Mouse (Mus musculus) retina, postnatal 1 day (tissue): Measurements from ENCODE around the gene Gm39115.
"Not testable (repeated sequence)": the region's sequence is repeated elsewhere in the genome, so short reads cannot be mapped to it uniquely, and the experiment has no call there.

Source experiments
- DNase-seq: peaks from one replicate; pipeline ENCODE4 v3.0.0-alpha.2; 2012

Gene Gm39115

GRCm38 (mm10) chr7:142135934-142136333, at the start of gene Gm39115:
TSS of gene Gm39115 (minus strand) at chr7:142136034.
- DNase-seq = not testable (repeated sequence)

GRCm38 (mm10) chr7:142181021-142181420, 45.2 kb upstream of the Gm39115 start:
- DNase-seq = no peak

- no peak for DNase-seq
Measured at GRCm38 (mm10) chr7:142178685-142179084, 42.9 kb upstream of the Gm39115 start.

- not testable (repeated sequence) for DNase-seq
Measured at GRCm38 (mm10) chr7:142175905-142176304, 40.1 kb upstream of the Gm39115 start, which contains the start of gene Krtap5-2. TSS of gene Krtap5-2 (minus strand) at chr7:142176005.

GRCm38 (mm10) chr7:142169836-142170235, 34.0 kb upstream of the Gm39115 start:
- DNase-seq = peak; percentile 42

GRCm38 (mm10) chr7:142165639-142166038, 29.8 kb upstream of the Gm39115 start, which contains the start of gene Gm4553:
TSS of gene Gm4553 (minus strand) at chr7:142165739.
- not testable (repeated sequence) for DNase-seq

- DNase-seq = no peak
Measured at GRCm38 (mm10) chr7:142159366-142159765, 23.5 kb upstream of the Gm39115 start.

- DNase-seq = not testable (repeated sequence)
Measured at GRCm38 (mm10) chr7:142157013-142157412, 21.2 kb upstream of the Gm39115 start, which contains the start of gene Gm29735. TSS of gene Gm29735 (minus strand) at chr7:142157113.

- DNase-seq = no peak
Measured at GRCm38 (mm10) chr7:142155308-142155707, 19.5 kb upstream of the Gm39115 start.

GRCm38 (mm10) chr7:142152191-142152590, 16.4 kb upstream of the Gm39115 start:
- DNase-seq = no peak

GRCm38 (mm10) chr7:142148633-142149032, 12.8 kb upstream of the Gm39115 start:
- no peak for DNase-seq

- peak; percentile 74 for DNase-seq
Measured at GRCm38 (mm10) chr7:142146033-142146432, 10.2 kb upstream of the Gm39115 start.

GRCm38 (mm10) chr7:142145413-142145940, 9.6 kb upstream of the Gm39115 start:
- no peak for DNase-seq

GRCm38 (mm10) chr7:142144507-142144906, 8.7 kb upstream of the Gm39115 start, which contains the start of gene Gm45337:
TSS of gene Gm45337 (minus strand) at chr7:142144607.
- no peak for DNase-seq

- DNase-seq = not testable (repeated sequence)
Measured at GRCm38 (mm10) chr7:142143506-142144010, 7.7 kb upstream of the Gm39115 start.

GRCm38 (mm10) chr7:142140696-142141095, 4.9 kb upstream of the Gm39115 start:
- DNase-seq = no peak

- peak; percentile 38 for DNase-seq
Measured at GRCm38 (mm10) chr7:142134206-142134995, 1.4 kb downstream of the Gm39115 start.

- DNase-seq = no peak
Measured at GRCm38 (mm10) chr7:142128843-142129242, 7.0 kb downstream of the Gm39115 start.

- not testable (repeated sequence) for DNase-seq
Measured at GRCm38 (mm10) chr7:142120629-142121028, 15.2 kb downstream of the Gm39115 start, which contains the start of gene Gm45618. TSS of gene Gm45618 (minus strand) at chr7:142120729.

- peak; percentile 46 for DNase-seq
Measured at GRCm38 (mm10) chr7:142119632-142120031, 16.2 kb downstream of the Gm39115 start.

- DNase-seq = no peak
Measured at GRCm38 (mm10) chr7:142104747-142105146, 31.1 kb downstream of the Gm39115 start.

GRCm38 (mm10) chr7:142097776-142098175, 38.1 kb downstream of the Gm39115 start:
- DNase-seq = peak; percentile 89

GRCm38 (mm10) chr7:142096701-142097100, 39.1 kb downstream of the Gm39115 start:
- no peak for DNase-seq
